Mouse (Mus musculus) cerebellum, postnatal 36 days (tissue): ENCODE measurements around the gene Atp2c1.

Experiments used
- DNase-seq, 2 experiments: peaks; one replicate each; pipeline ENCODE4 v3.0.0; 2021 to 2022; ENCODE audit warnings: mixed read lengths in 2 of 2

Gene Atp2c1

GRCm38 (mm10) chr9:105484338-105485084, 42.6 kb downstream of the Atp2c1 start:
- no peak for DNase-seq

GRCm38 (mm10) chr9:105483880-105484279, 43.2 kb downstream of the Atp2c1 start:
- DNase-seq, result no peak

DNA sequence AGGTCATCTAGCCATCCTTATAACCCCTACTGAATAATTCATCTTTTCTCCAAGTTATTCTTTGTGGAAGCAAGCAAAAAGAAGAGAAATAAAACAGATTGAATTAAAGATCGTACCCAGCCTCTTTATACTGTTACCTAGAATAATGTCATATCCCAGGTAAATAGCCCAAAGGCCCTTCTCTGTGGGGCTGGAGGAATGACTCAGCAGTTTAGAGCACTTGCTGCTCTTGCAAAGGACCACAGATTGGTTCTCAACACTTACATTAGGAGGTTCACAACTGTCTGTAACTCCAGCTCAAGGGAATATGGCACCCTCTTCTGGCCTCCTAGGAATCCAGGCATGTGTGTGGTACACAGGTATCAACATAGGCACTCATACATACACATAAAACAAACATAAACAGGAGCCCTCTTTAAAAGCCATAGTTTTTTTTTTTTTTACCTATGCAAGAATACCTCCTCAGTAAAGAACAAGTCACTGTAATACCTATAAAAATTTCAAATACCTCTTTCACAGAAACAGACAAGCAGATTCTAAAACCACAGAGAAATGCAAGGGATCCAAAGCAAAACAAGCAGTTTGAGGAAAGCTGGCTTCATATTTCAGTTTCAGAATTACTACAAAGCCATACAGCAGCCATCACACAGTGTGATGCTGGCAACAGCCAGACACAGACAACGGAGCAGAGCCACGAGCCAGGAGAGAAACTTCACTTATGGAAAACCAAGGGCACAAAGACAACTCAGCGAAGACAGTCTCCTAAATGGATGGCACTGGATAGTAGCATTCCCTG, 44.2 kb downstream of the Atp2c1 start:
- DNase-seq, result no peak

- peak; percentile 54 to 68 for DNase-seq
These were observed 45.0 kb downstream of the Atp2c1 start for GRCm38 (mm10) chr9:105482070-105482469.

GRCm38 (mm10) chr9:105476134-105476533, 51.0 kb downstream of the Atp2c1 start:
- peak in 1 of 2 experiments; percentile 32 for DNase-seq

GRCm38 (mm10) chr9:105474910-105475309, 52.2 kb downstream of the Atp2c1 start:
- DNase-seq, result no peak

GRCm38 (mm10) chr9:105467787-105468186, 59.3 kb downstream of the Atp2c1 start:
- no peak for DNase-seq

GRCm38 (mm10) chr9:105461496-105461895, 65.6 kb downstream of the Atp2c1 start:
- DNase-seq, result no peak

DNA sequence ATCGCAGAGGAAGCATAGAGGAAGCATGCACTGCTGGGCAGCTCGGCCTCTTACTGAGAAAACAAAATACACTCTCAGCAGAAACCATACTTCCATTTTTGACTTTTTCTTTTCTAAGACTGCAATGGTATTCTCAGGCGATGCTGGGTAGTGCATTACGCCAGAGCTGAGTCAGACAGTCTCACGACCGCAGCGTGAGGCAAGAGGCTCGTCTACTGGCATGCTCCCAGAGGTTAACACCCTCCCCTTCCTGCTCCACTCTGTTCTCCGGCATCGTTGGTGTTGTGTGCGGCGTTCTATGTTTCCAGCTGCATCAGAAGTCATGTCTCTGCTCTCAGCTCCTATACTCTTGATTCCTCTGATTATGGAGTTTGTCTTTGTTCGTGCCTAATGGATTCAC, 68.1 kb downstream of the Atp2c1 start:
- DNase-seq, result no peak

DNA sequence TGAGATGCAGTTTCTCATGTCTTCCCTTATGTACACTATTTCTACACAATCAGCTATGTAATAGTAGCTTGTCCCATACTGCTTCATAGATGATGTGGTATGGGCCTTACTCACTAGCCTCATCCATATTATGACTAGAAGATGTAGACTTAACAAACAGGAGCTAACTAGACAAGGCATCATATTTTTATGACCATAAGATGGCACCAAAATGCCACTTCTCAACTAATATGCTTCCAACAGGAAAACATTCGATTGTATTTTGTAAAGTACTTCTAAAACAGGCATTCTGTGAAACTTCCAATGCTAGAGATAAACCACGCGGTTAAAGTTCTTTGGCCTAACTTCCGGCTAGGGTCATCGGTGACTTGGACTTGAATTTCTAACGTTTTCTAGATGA, 118.6 kb downstream of the Atp2c1 start:
- DNase-seq, result no peak

DNA sequence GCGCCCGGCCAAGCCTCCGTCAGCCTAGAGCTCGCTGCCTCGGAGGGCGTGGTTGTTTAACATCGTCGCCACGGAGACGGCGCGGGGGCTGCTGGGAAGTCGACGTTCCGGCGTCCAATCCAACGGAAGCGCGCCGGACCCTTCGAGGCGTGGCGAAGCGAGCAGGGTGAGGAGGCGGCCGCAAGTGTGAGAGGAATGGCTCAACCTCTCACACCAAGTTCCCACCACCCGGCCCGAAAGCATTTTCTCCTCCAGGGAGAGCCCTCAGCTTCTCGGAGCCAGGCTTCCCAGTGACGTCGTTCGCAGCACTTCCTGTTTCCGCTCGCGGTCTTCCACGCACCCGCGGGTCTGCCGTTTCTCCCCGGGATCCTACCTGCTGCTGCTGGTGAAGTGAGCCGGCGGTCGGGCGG, 131.9 kb downstream of the Atp2c1 start, which contains the start of the genes Aste1 and Nek11:
Aste1 (plus strand) TSS at position 175 of the 410 bp plus-strand sequence.
Nek11 (minus strand) TSS at position 307 of the 410 bp plus-strand sequence.
- DNase-seq, result peak; percentile 90 to 92

- DNase-seq, result no peak
These were observed 132.4 kb downstream of the Atp2c1 start for GRCm38 (mm10) chr9:105394720-105395119.

DNA sequence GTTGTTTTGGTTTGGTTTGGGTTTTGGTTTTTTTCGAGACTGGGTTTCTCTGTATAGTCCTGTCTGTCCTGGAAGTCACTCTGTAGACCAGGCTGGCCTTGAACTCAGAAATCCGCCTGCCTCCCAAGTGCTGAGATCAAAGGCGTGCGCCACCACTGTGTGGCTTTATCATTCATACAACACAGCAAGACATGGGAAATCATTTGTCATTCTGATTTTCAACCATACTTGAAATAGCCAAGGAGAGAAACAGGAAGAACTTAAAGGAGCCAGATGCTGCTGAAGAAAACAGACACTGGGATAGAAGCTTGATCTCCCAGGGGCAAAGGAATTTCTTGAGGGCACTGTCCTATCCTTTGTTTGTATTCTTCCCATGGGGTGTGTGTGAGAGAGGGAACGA, 136.5 kb downstream of the Atp2c1 start:
- no peak for DNase-seq

GRCm38 (mm10) chr9:105389289-105389688, 137.8 kb downstream of the Atp2c1 start:
- DNase-seq, result peak; percentile 70 to 75

DNA sequence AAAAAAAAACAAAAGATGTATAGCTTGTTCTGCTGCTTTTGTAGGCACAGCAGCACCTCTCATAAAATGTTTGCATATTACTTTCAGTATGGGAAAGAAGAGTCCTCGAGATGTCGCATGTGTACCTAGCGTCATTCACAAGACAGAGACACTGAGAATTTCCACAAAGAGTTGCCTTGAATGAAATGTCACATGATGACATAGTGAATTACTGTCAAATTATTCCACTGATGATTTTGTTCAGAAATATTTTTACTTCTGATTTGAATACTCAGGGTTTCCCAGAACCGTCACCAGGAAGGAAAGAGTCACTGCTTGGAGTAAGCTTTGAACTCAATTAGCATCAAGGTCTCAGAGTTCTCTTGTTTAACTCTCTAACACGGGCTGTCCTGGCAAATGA, 139.7 kb downstream of the Atp2c1 start:
- DNase-seq, result no peak

- DNase-seq, result no peak
These were observed 147.5 kb downstream of the Atp2c1 start for GRCm38 (mm10) chr9:105379533-105380145.

DNA sequence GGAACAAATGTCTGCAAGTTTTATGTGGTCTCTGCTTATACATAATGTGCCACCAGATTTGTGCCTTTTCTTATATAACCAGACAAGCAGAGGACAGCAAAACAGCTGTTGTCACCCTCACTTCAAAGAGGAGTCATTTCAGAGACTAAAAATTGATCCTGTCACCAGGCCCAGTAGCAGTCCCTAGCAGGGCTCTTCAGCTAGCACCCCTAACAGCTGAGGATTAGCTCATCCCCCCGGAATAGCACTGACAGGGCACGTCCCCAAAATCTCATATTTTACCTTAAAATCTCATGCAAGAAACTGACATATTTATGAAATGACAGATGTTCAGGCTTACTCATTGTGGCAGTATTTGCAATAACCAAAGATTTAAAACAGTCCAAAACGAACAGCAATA, 149.5 kb downstream of the Atp2c1 start:
- no peak for DNase-seq

GRCm38 (mm10) chr9:105376954-105377530, 150.1 kb downstream of the Atp2c1 start:
- DNase-seq, result no peak

GRCm38 (mm10) chr9:105376411-105376810, 150.7 kb downstream of the Atp2c1 start:
- DNase-seq, result no peak

GRCm38 (mm10) chr9:105374361-105374760, 152.8 kb downstream of the Atp2c1 start:
- DNase-seq, result no peak

- no peak for DNase-seq
These were observed 158.5 kb downstream of the Atp2c1 start for GRCm38 (mm10) chr9:105368605-105369004.

DNA sequence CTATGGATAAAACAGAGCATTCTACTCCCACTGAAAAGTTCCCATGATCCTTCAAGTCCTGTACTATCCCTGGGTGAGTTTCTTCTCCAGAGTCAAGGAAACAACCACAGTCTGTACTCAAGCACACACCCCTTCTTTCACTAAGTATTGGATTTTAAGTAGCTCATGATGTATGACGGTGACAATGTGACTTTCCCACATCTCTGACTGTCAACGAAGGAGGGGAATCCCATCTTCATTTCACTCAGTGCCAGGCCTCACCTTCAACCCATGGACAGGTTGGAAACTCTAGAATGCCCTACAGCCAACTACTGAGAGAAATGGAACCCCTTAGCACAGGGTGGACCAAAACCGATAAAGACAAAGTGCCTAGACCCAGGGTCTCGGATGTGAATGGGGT, 160.9 kb downstream of the Atp2c1 start:
- no peak for DNase-seq
